Mouse (Mus musculus): Measurements from ENCODE around the gene Myl3. TPM values are rescaled to one million over a fixed set of nuclear protein-coding genes. Genes with fewer than 3 reads are reported as not detected.

Gene Myl3
- polyA plus RNA-seq, 1 experiment from 2014 or later: 1,835 TPM

GRCm38 (mm10) chr9:110734154-110734553, 7.5 kb upstream of the Myl3 start:
- no peak for DNase-seq (ENCODE audit: low spot score)
- Histone ChIP-seq H3K27me3 (ENCODE audit: insufficient read depth, poor library complexity, severe bottlenecking) (peaks cover 15% of the 10 kb centered on the region; the same call in 1 of the 2 replicates), H3K9me3 (no peaks in the 10 kb centered on the region), H3K4me3 (no peak overlapping the region), H3K36me3 (peaks cover 37% of the 10 kb centered on the region), H3K27ac (no peak overlapping the region), H3K4me1 (peaks cover 75% of the 10 kb centered on the region)
- WGBS: 72% methylated on average over 7 of the region's 7 CpGs

GRCm38 (mm10) chr9:110736362-110736761, 5.3 kb upstream of the Myl3 start:
- H3K36me3 ChIP-seq: peaks cover 34% of the 10 kb centered on the region
- peak overlapping the region; percentile 47; the same call in 1 of the 2 replicates for H3K27ac ChIP-seq
- H3K9me3 ChIP-seq: no peaks in the 10 kb centered on the region
- peaks cover 75% of the 10 kb centered on the region for H3K4me1 ChIP-seq
- DNase-seq (ENCODE audit: low spot score): no peak
- no peak overlapping the region for H3K4me3 ChIP-seq
- WGBS: 49% methylated on average over 9 of the region's 9 CpGs
- peaks cover 29% of the 10 kb centered on the region; the same call in 1 of the 2 replicates for H3K27me3 ChIP-seq (ENCODE audit: insufficient read depth, poor library complexity, severe bottlenecking)

- Histone ChIP-seq H3K36me3 (peaks cover 34% of the 10 kb centered on the region), H3K9me3 (no peaks in the 10 kb centered on the region), H3K4me3 (no peak overlapping the region), H3K27me3 (ENCODE audit: insufficient read depth, poor library complexity, severe bottlenecking) (peaks cover 32% of the 10 kb centered on the region; the same call in 1 of the 2 replicates), H3K4me1 (peaks cover 69% of the 10 kb centered on the region), H3K27ac (no peak overlapping the region)
- WGBS: 28% methylated on average over 1 of the region's 1 CpGs
- no peak for DNase-seq (ENCODE audit: low spot score)
These were observed 3.6 kb upstream of the Myl3 start for GRCm38 (mm10) chr9:110738054-110738453.

GRCm38 (mm10) chr9:110739961-110740360, 1.7 kb upstream of the Myl3 start:
- peaks cover 38% of the 10 kb centered on the region; the same call in 1 of the 2 replicates for H3K27me3 ChIP-seq (ENCODE audit: insufficient read depth, poor library complexity, severe bottlenecking)
- H3K27ac ChIP-seq: no peak overlapping the region
- H3K4me3 ChIP-seq: no peak overlapping the region
- H3K4me1 ChIP-seq: peaks cover 68% of the 10 kb centered on the region
- H3K36me3 ChIP-seq: peaks cover 34% of the 10 kb centered on the region
- DNase-seq (ENCODE audit: low spot score): no peak
- WGBS: 85% methylated on average over 7 of the region's 7 CpGs
- H3K9me3 ChIP-seq: no peaks in the 10 kb centered on the region

- under 1% methylated on average over 63 of the region's 71 CpGs for WGBS
- H3K36me3 ChIP-seq: peaks cover 25% of the 10 kb centered on the region
These were observed 762 bp downstream of the Myl3 start for GRCm38 (mm10) chr9:110742295-110742950.

GRCm38 (mm10) chr9:110742951-110743455, 1.3 kb downstream of the Myl3 start:
- Histone ChIP-seq H3K4me3 (peak overlapping the region; percentile 90), H3K9me3 (no peaks in the 10 kb centered on the region), H3K27me3 (ENCODE audit: insufficient read depth, poor library complexity, severe bottlenecking) (peaks cover 45% of the 10 kb centered on the region; the same call in 1 of the 2 replicates), H3K27ac (peak overlapping the region; percentile 98), H3K4me1 (peaks cover 72% of the 10 kb centered on the region), H3K36me3 (peaks cover 24% of the 10 kb centered on the region)
- no peak for DNase-seq (ENCODE audit: low spot score)
- WGBS: under 1% methylated on average over 47 of the region's 49 CpGs

More at GRCm38 (mm10) chr9:110742295-110742950, 762 bp downstream of the Myl3 start:
- peak overlapping the region; percentile 98 for H3K27ac ChIP-seq
- peaks cover 45% of the 10 kb centered on the region; the same call in 1 of the 2 replicates for H3K27me3 ChIP-seq (ENCODE audit: insufficient read depth, poor library complexity, severe bottlenecking)
- no peak for DNase-seq (ENCODE audit: low spot score)
- H3K4me1 ChIP-seq: peaks cover 68% of the 10 kb centered on the region
- H3K9me3 ChIP-seq: no peaks in the 10 kb centered on the region
- H3K4me3 ChIP-seq: peak overlapping the region; percentile 90

GRCm38 (mm10) chr9:110743456-110744323, 2.0 kb downstream of the Myl3 start:
- Histone ChIP-seq H3K4me3 (peak overlapping the region; percentile 90), H3K27ac (peak overlapping the region; percentile 98), H3K9me3 (no peaks in the 10 kb centered on the region), H3K4me1 (peaks cover 79% of the 10 kb centered on the region), H3K36me3 (peaks cover 17% of the 10 kb centered on the region; the same call in 1 of the 2 replicates), H3K27me3 (ENCODE audit: insufficient read depth, poor library complexity, severe bottlenecking) (peaks cover 52% of the 10 kb centered on the region; the same call in 1 of the 2 replicates)
- WGBS: 2% methylated on average over 57 of the region's 63 CpGs
- DNase-seq (ENCODE audit: low spot score): no peak

GRCm38 (mm10) chr9:110745752-110746151, 4.1 kb downstream of the Myl3 start:
- Histone ChIP-seq H3K27ac (peak overlapping the region; percentile 80), H3K36me3 (no peaks in the 10 kb centered on the region), H3K4me1 (peaks cover 92% of the 10 kb centered on the region), H3K4me3 (0 out of 2 replicates have a peak overlapping the region, but pooled peaks have one; percentile 18), H3K27me3 (ENCODE audit: insufficient read depth, poor library complexity, severe bottlenecking) (peaks cover 45% of the 10 kb centered on the region; the same call in 1 of the 2 replicates), H3K9me3 (no peaks in the 10 kb centered on the region)
- 7% methylated on average over 5 of the region's 5 CpGs for WGBS
- no peak for DNase-seq (ENCODE audit: low spot score)

- DNase-seq (ENCODE audit: low spot score): no peak
- peaks cover 40% of the 10 kb centered on the region; the same call in 1 of the 2 replicates for H3K27me3 ChIP-seq (ENCODE audit: insufficient read depth, poor library complexity, severe bottlenecking)
- H3K27ac ChIP-seq: peak overlapping the region; percentile 80
- peaks cover 92% of the 10 kb centered on the region for H3K4me1 ChIP-seq
- no peaks in the 10 kb centered on the region for H3K36me3 ChIP-seq
- no peaks in the 10 kb centered on the region for H3K9me3 ChIP-seq
- 0 out of 2 replicates have a peak overlapping the region, but pooled peaks have one; percentile 18 for H3K4me3 ChIP-seq
- 33% methylated on average over 5 of the region's 5 CpGs for WGBS
These were observed 4.6 kb downstream of the Myl3 start for GRCm38 (mm10) chr9:110746238-110746637.

- Histone ChIP-seq H3K27me3 (ENCODE audit: insufficient read depth, poor library complexity, severe bottlenecking) (peaks cover 36% of the 10 kb centered on the region; the same call in 1 of the 2 replicates), H3K36me3 (no peaks in the 10 kb centered on the region), H3K4me1 (peaks cover 92% of the 10 kb centered on the region), H3K9me3 (no peaks in the 10 kb centered on the region), H3K27ac (peak within 1 kb of the TSS; percentile 80), H3K4me3 (0 out of 2 replicates have a peak within 1 kb of the TSS, but pooled peaks have one; percentile 18)
- WGBS: 63% methylated on average over 7 of the region's 7 CpGs
- no peak for DNase-seq (ENCODE audit: low spot score)
These were observed 5.3 kb downstream of the Myl3 start, which contains the start of gene Pth1r for GRCm38 (mm10) chr9:110746961-110747360. Pth1r (minus strand) TSS chr9:110747145.

GRCm38 (mm10) chr9:110748451-110748850, 6.8 kb downstream of the Myl3 start:
- H3K27me3 ChIP-seq (ENCODE audit: insufficient read depth, poor library complexity, severe bottlenecking): peaks cover 36% of the 10 kb centered on the region; the same call in 1 of the 2 replicates
- H3K4me3 ChIP-seq: no peak overlapping the region
- H3K27ac ChIP-seq: peak overlapping the region; percentile 67
- no peaks in the 10 kb centered on the region for H3K9me3 ChIP-seq
- 48% methylated on average over 2 of the region's 2 CpGs for WGBS
- no peak for DNase-seq (ENCODE audit: low spot score)
- H3K4me1 ChIP-seq: peaks cover 100% of the 10 kb centered on the region
- H3K36me3 ChIP-seq: no peaks in the 10 kb centered on the region

- Histone ChIP-seq H3K4me1 (peaks cover 93% of the 10 kb centered on the region), H3K36me3 (no peaks in the 10 kb centered on the region), H3K27ac (peak overlapping the region; percentile 91), H3K9me3 (no peaks in the 10 kb centered on the region), H3K27me3 (ENCODE audit: insufficient read depth, poor library complexity, severe bottlenecking) (0 out of 2 replicates have a peak, but pooled peaks cover 19% of the 10 kb centered on the region), H3K4me3 (peak overlapping the region; percentile 19)
- WGBS: 15% methylated on average over 14 of the region's 14 CpGs
- DNase-seq (ENCODE audit: low spot score): no peak
These were observed 8.9 kb downstream of the Myl3 start for GRCm38 (mm10) chr9:110750404-110751187.
